Mouse (Mus musculus) liver, adult 2 months (tissue): Measurements from ENCODE around the gene Plcb1. TPM values are rescaled to one million over a fixed set of nuclear protein-coding genes. Genes with fewer than 3 reads are reported as not detected.

Experiments
- DNase-seq: peaks from one replicate; pipeline ENCODE4 v3.0.0-alpha.2; 2011; ENCODE audit warnings: low read depth, low spot score; ENCODE audit errors: extremely low read depth
- H3K27ac ChIP-seq: fragments of 200-500 bp; replicated peaks from 2 replicates; pipeline ENCODE4 v1.5.1; 2012; ENCODE audit warnings: low read depth, mild to moderate bottlenecking, control low read depth, inconsistent platforms, low read length; ENCODE audit not compliant: insufficient read depth
- H3K27me3 ChIP-seq: fragments of 200-500 bp; 2 replicates; pipeline ENCODE4 v1.6.1; 2012; ENCODE audit warnings: mild to moderate bottlenecking, moderate library complexity, low read length, inconsistent platforms; ENCODE audit not compliant: control insufficient read depth, insufficient read depth
- H3K36me3 ChIP-seq: fragments of 200-500 bp; 2 replicates; pipeline ENCODE4 v1.6.1; 2012; ENCODE audit warnings: low read length, inconsistent platforms; ENCODE audit not compliant: control insufficient read depth, insufficient read depth
- H3K4me1 ChIP-seq: fragments of 200-500 bp; 2 replicates; pipeline ENCODE4 v1.6.1; 2011; ENCODE audit warnings: low read length; ENCODE audit not compliant: control insufficient read depth, insufficient read depth
- H3K4me3 ChIP-seq: fragments of 200-500 bp; 2 replicates; pipeline ENCODE4 v1.5.1; 2011; ENCODE audit warnings: low read depth, mild to moderate bottlenecking, control low read depth, low read length, moderate library complexity; ENCODE audit not compliant: insufficient read depth
- H3K79me2 ChIP-seq: fragments of 200-500 bp; 2 replicates; pipeline ENCODE4 v1.6.1; 2012; ENCODE audit warnings: inconsistent platforms, mild to moderate bottlenecking, low read length, moderate library complexity; ENCODE audit not compliant: control insufficient read depth, insufficient read depth
- H3K9ac ChIP-seq: fragments of 200-500 bp; 2 replicates; pipeline ENCODE4 v1.6.1; 2012; ENCODE audit warnings: low read depth, mild to moderate bottlenecking, control low read depth, inconsistent platforms, low read length
- CTCF ChIP-seq: fragments of 200-500 bp; IDR thresholded peaks from 2 replicates; pipeline ENCODE4 v1.5.1; 2011; ENCODE audit warnings: low read depth, low read length, control low read depth
- POLR2A ChIP-seq: fragments of 200-500 bp; IDR thresholded peaks from 2 replicates; pipeline ENCODE4 v1.6.1; 2011; ENCODE audit warnings: low read length, control low read depth; ENCODE audit not compliant: insufficient read depth; ENCODE audit errors: extremely low read depth
- WGBS: fragments of 180-500 bp; shearing (Covaris S2); methylation state at CpG from one replicate; pipeline ENCODE4 v1.1.7; 2018; 5-methylcytosine and 5-hydroxymethylcytosine counted together
- polyA plus RNA-seq: library from polyadenylated mRNA; depleted of rRNA; stranded (reverse); fragments of >200 nt; gene quantifications from 2 replicates; pipeline ENCODE4 v1.2.3, GENCODE M21; 2012
- total RNA-seq: library from RNA; depleted of rRNA; stranded (reverse); fragments of >200 nt; gene quantifications from 2 replicates; pipeline ENCODE4 v1.2.3, GENCODE M21; 2014

Gene Plcb1
- total and polyA plus RNA-seq, 2 experiments, result 0.88 to 15.4 TPM

DNA sequence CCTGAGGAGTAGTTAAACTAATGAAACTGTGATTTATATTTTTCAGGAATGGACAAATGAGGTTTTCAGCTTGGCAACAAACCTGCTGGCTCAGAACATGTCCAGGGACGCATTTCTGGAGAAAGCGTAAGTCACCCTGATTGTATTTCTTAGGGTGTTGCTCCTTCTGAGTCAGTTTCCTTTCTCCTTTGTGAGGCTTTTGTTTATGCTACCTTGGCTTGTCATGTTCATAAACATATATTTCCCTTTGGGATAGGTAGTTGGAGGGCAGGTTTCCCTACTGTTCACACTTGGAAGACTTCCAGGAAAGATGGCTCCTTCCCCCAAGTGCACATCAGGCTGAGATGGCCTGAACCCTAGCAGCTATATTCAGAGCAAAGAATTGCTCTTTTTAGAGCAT lies 464.1 kb downstream of the Plcb1 start:
- Histone ChIP-seq H3K27ac (no peak overlapping the region), H3K4me3 (no peak overlapping the region), H3K79me2 (no peaks in the 10 kb centered on the region), H3K27me3 (no peaks in the 10 kb centered on the region), H3K36me3 (peaks cover 3% of the 10 kb centered on the region; the same call in 1 of the 2 replicates), H3K9ac (no peak overlapping the region), H3K4me1 (no peaks in the 10 kb centered on the region; the same call in 1 of the 2 replicates)
- no peak for DNase-seq
- no peak for TF ChIP-seq CTCF
- TF ChIP-seq POLR2A, result no peak
- 98% methylated on average over 2 of the region's 2 CpGs for WGBS

DNA sequence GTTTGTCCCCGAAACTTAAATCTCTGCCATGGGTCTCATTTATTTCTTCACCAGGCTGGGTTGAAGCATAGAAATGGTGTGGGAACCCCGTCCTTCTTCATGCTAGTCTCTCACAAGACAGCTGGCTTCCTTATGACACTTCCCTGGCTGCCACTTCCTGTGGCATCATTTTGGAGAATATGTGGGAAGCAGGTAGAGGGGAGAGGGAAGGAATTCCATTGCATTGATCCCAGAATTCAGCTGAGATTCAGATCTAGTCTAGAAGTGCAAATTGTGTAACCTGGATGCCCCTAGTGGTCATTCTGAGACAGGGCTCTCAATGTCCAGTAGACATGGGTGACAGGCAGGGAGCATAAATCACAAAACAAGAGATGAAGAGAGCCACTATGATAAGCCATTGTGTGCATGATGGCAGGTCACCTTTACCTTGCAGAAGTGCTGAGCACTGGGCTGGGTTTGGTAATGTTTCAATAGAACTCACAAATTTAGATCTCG lies 466.0 kb downstream of the Plcb1 start:
- Histone ChIP-seq H3K4me1 (no peaks in the 10 kb centered on the region; the same call in 1 of the 2 replicates), H3K27ac (no peak overlapping the region), H3K9ac (no peak overlapping the region), H3K27me3 (no peaks in the 10 kb centered on the region), H3K36me3 (peaks cover 3% of the 10 kb centered on the region; the same call in 1 of the 2 replicates), H3K79me2 (no peaks in the 10 kb centered on the region), H3K4me3 (no peak overlapping the region)
- no peak for TF ChIP-seq POLR2A
- TF ChIP-seq CTCF, result peak; percentile 35; the same call in 1 of the 2 replicates
- 93% methylated on average over 3 of the region's 3 CpGs for WGBS
- peak; percentile 20 for DNase-seq

GRCm38 (mm10) chr2:135259136-135259535 lies 473.3 kb downstream of the Plcb1 start:
- 83% methylated on average over 3 of the region's 3 CpGs for WGBS
- Histone ChIP-seq H3K36me3 (no peaks in the 10 kb centered on the region; the same call in 1 of the 2 replicates), H3K27ac (no peak overlapping the region), H3K9ac (no peak overlapping the region), H3K27me3 (no peaks in the 10 kb centered on the region), H3K79me2 (no peaks in the 10 kb centered on the region), H3K4me1 (no peaks in the 10 kb centered on the region; the same call in 1 of the 2 replicates), H3K4me3 (no peak overlapping the region)
- no peak for DNase-seq
- TF ChIP-seq CTCF, result no peak
- TF ChIP-seq POLR2A, result no peak

GRCm38 (mm10) chr2:135263943-135264342 lies 478.1 kb downstream of the Plcb1 start:
- no peak overlapping the region for H3K9ac ChIP-seq
- no peak for DNase-seq
- TF ChIP-seq CTCF, result no peak
- no peak for TF ChIP-seq POLR2A
- WGBS, result 81% methylated on average over 2 of the region's 2 CpGs
- H3K27me3 ChIP-seq, result no peaks in the 10 kb centered on the region
- H3K4me3 ChIP-seq, result no peak overlapping the region
- no peaks in the 10 kb centered on the region; the same call in 1 of the 2 replicates for H3K36me3 ChIP-seq
- H3K79me2 ChIP-seq, result no peaks in the 10 kb centered on the region
- no peak overlapping the region for H3K27ac ChIP-seq
- no peaks in the 10 kb centered on the region; the same call in 1 of the 2 replicates for H3K4me1 ChIP-seq

DNA sequence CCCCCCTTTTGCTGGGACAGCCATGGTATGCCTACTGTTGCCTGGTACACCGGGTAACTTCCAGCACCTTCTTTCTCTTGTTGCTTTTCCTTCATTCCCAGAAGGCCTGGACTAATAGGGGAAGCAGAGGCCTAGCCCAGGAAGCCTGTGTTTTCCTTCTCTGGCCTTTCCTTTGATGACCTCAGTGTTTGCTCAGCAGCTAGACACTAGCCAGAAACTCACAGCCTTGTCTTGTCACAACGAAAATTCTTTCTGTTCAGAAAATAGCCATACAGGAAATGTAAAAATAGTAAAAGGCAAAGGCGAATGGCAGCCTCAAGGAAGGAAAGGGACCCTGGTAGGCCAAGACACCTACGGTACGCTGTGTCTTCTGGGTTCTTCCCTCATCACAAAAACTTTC lies 489.1 kb downstream of the Plcb1 start:
- H3K27ac ChIP-seq, result no peak overlapping the region
- no peak overlapping the region for H3K4me3 ChIP-seq
- no peaks in the 10 kb centered on the region for H3K79me2 ChIP-seq
- H3K27me3 ChIP-seq, result no peaks in the 10 kb centered on the region
- TF ChIP-seq CTCF, result no peak
- TF ChIP-seq POLR2A, result no peak
- DNase-seq, result no peak
- 61% methylated on average over 5 of the region's 5 CpGs for WGBS
- no peak overlapping the region for H3K9ac ChIP-seq
- H3K4me1 ChIP-seq, result no peaks in the 10 kb centered on the region
- no peaks in the 10 kb centered on the region; the same call in none of the 2 replicates for H3K36me3 ChIP-seq

DNA sequence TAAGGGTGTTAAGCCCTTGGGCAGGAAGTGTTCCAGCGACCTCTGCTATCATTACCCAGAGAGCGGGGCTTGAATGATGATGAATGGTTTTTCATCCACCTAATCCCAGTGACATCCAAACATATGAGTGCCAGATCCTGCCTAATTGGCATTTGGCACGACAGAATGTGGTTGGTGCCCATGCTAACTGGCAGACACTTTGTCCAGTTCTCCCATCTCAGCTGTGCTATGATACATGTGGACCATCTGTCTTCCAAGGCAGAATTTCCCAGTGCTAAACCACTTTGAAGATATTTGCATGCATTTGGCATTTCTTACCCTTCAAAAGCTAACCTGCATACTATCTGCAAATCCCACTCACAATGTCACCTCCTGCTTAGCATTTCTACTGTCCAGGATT lies 492.6 kb downstream of the Plcb1 start:
- Histone ChIP-seq H3K27ac (no peak overlapping the region), H3K79me2 (no peaks in the 10 kb centered on the region), H3K4me3 (no peak overlapping the region), H3K36me3 (no peaks in the 10 kb centered on the region; the same call in 1 of the 2 replicates), H3K9ac (no peak overlapping the region), H3K4me1 (no peaks in the 10 kb centered on the region), H3K27me3 (no peaks in the 10 kb centered on the region)
- DNase-seq, result no peak
- WGBS, result 81% methylated on average over 3 of the region's 3 CpGs
- TF ChIP-seq CTCF (no peak), POLR2A (no peak)
